Mouse (Mus musculus) E14TG2a.4 (cell line): ENCODE data around the gene Serpine3.
A peak's percentile ranks its signal among the peaks of the same experiment; 100 is the strongest.

Source experiments
- H3K27me3 ChIP-seq: 2 replicates; pipeline ENCODE4 v1.6.1; 2014; ENCODE audit warnings: low read length, control low read depth; ENCODE audit not compliant: insufficient read depth
- H3K36me3 ChIP-seq: 2 replicates; pipeline ENCODE4 v1.6.1; 2014; ENCODE audit warnings: low read length, control low read depth; ENCODE audit not compliant: insufficient read depth
- H3K4me1 ChIP-seq: replicated peaks from 2 replicates; pipeline ENCODE4 v1.6.1; 2014; ENCODE audit warnings: low read depth, low read length, control low read depth
- H3K4me3 ChIP-seq: replicated peaks from 2 replicates; pipeline ENCODE4 v1.5.1; 2014; ENCODE audit warnings: mild to moderate bottlenecking, low read length
- H3K9me3 ChIP-seq: 2 replicates; pipeline ENCODE4 v1.6.1; 2014; ENCODE audit warnings: low read length, control low read depth
- CTCF ChIP-seq: conservative IDR thresholded peaks from 2 replicates; pipeline ENCODE4 v1.5.1; 2014; ENCODE audit warnings: low read length
- NANOG ChIP-seq: IDR thresholded peaks from 2 replicates; pipeline ENCODE4 v1.6.1; 2014; ENCODE audit warnings: borderline replicate concordance, low read length, mixed read lengths
- POU5F1 ChIP-seq: IDR thresholded peaks from 2 replicates; pipeline ENCODE4 v1.6.1; 2014; ENCODE audit warnings: low read length, borderline replicate concordance

Serpine3 gene

DNA sequence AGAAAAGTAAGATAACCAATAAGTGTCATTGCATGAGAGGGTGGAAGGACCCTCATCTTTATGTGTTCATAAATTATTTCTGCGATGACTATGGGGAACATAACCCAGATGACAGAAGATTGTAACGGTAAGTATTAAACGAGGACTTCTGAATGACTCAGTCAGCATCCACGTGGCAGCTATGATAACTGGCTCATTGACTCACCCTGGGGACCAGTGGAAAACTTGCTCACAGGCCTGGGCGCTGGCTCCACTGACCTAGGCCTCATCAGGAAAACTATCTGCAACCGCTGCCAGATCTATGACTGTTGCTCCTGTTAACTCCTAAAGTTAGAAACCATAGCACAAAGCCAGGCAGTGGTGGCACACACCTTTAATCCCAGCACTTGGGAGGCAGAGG is 15.1 kb upstream of the Serpine3 start:
- Histone ChIP-seq H3K4me3 (no peak overlapping the region), H3K9me3 (no peaks in the 10 kb centered on the region), H3K36me3 (no peaks in the 10 kb centered on the region), H3K27me3 (no peaks in the 10 kb centered on the region), H3K4me1 (no peaks in the 10 kb centered on the region)
- TF ChIP-seq NANOG (no peak), POU5F1 (no peak), CTCF (no peak)

DNA sequence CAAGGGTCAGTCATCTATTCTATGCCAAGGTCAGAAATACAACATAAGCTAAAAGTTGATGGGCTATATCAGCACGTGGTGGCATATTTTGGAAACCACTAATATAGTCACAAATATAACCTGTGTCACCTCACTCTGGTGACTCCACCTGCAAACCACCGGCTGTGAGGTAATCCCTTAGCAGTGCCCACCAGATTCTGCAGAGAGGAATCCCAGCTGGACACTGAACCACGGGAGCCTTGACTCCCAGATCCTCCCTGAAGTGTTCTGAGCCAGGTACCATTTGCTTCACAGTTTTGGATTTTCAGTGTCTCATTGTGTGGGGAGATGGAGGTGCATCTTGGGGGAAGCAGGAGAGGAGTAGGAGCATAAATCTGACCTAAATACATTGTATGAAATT is 13.1 kb upstream of the Serpine3 start:
- no peak for TF ChIP-seq NANOG
- no peak for TF ChIP-seq POU5F1
- no peak for TF ChIP-seq CTCF
- Histone ChIP-seq H3K9me3 (no peaks in the 10 kb centered on the region), H3K4me3 (no peak overlapping the region), H3K27me3 (no peaks in the 10 kb centered on the region), H3K4me1 (no peaks in the 10 kb centered on the region), H3K36me3 (no peaks in the 10 kb centered on the region)

DNA sequence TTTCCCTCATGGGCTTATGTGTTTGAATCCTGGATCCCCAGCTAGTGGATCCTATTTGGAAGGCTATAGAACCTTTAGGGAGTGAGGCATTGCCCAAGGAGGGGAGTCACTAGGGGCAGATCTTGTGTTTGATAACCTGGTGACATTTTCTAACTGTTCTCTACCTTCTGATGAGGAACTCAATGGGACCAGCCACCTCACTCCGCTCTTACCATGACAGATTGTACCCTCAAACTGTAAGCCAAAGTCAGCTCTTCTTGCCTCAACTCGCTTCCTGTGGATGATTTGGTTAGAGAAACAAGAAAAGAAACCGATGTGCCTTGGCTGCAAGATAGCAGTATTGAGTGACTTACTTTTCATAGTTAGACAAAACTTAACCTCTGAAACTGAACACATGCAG is 11.7 kb upstream of the Serpine3 start:
- Histone ChIP-seq H3K4me1 (no peaks in the 10 kb centered on the region), H3K36me3 (no peaks in the 10 kb centered on the region), H3K9me3 (no peaks in the 10 kb centered on the region), H3K4me3 (no peak overlapping the region), H3K27me3 (no peaks in the 10 kb centered on the region)
- TF ChIP-seq CTCF (no peak), POU5F1 (no peak)

DNA sequence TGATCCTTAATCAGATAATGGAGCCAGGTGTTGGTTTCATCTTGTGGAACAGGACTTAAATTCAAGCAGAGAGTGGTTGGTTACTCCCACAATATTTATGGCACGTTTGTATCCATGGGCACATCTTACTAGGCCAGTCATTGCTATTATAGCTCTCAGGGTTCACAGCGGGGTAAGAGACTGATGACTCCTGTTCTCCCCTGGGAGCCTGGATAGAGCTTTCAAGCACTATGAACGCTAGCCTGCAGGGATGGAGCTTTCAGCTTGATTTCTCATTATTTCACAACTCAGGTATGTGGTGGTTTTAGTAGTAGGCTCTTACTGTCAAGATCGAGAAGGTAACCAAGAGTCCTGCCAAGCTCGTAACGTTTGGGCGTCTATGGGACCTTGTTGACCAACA is 7.5 kb upstream of the Serpine3 start:
- H3K9me3 ChIP-seq, result no peaks in the 10 kb centered on the region
- TF ChIP-seq NANOG (no peak), POU5F1 (no peak), CTCF (no peak)

DNA sequence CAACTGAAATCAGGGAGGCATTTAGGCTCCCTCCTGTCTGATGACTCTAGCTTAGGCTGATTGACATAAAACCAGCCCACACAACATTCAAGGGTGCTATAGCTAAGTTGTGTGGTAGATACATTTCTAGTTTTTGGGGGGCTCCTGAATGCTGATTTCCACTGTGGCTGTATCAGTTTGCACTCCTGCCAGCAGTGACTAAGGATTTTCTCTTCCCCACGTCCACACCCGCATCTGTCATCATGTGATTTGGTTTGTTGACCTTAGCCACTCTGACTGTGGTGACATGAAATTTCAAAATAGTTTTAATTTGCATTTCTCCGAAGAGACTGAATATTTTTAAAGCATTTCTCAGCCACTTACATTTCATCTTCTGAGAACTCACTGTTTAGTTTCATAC is 6.0 kb upstream of the Serpine3 start:
- TF ChIP-seq POU5F1, result no peak
- no peak for TF ChIP-seq CTCF
- TF ChIP-seq NANOG, result no peak

More for the DNA sequence above, 7.5 kb upstream of the Serpine3 start:
- Histone ChIP-seq H3K36me3 (no peaks in the 10 kb centered on the region), H3K4me1 (no peaks in the 10 kb centered on the region), H3K4me3 (no peak overlapping the region), H3K27me3 (no peaks in the 10 kb centered on the region)

DNA sequence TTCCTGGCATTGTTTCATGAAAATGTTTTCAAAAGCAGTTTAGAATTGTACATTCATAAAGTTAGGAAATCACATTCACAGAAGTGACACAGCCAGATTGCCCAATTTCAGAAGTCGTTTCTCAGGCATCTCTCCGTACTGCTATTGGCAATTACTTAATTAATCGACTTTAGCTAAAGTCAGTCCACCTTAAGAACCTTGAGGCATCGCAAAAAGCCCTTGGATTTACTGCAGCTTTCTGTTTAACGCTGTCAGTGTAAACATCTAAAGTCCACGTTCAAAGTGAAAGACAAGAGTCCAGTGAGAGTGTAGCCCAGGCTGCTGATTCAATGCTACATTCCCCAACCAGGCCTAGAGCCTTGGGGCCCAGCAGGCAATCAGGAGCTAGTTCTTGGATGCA is 1.1 kb upstream of the Serpine3 start:
- Histone ChIP-seq H3K27me3 (0 out of 2 replicates have a peak, but pooled peaks cover 4% of the 10 kb centered on the region), H3K4me3 (no peak overlapping the region), H3K4me1 (peaks cover 8% of the 10 kb centered on the region), H3K36me3 (no peaks in the 10 kb centered on the region), H3K9me3 (no peaks in the 10 kb centered on the region)
- no peak for TF ChIP-seq CTCF
- TF ChIP-seq NANOG, result no peak
- no peak for TF ChIP-seq POU5F1

More for the DNA sequence above, 6.0 kb upstream of the Serpine3 start:
- no peaks in the 10 kb centered on the region for H3K36me3 ChIP-seq
- H3K4me1 ChIP-seq, result no peaks in the 10 kb centered on the region
- H3K9me3 ChIP-seq, result no peaks in the 10 kb centered on the region
- no peak overlapping the region for H3K4me3 ChIP-seq
- H3K27me3 ChIP-seq, result no peaks in the 10 kb centered on the region

DNA sequence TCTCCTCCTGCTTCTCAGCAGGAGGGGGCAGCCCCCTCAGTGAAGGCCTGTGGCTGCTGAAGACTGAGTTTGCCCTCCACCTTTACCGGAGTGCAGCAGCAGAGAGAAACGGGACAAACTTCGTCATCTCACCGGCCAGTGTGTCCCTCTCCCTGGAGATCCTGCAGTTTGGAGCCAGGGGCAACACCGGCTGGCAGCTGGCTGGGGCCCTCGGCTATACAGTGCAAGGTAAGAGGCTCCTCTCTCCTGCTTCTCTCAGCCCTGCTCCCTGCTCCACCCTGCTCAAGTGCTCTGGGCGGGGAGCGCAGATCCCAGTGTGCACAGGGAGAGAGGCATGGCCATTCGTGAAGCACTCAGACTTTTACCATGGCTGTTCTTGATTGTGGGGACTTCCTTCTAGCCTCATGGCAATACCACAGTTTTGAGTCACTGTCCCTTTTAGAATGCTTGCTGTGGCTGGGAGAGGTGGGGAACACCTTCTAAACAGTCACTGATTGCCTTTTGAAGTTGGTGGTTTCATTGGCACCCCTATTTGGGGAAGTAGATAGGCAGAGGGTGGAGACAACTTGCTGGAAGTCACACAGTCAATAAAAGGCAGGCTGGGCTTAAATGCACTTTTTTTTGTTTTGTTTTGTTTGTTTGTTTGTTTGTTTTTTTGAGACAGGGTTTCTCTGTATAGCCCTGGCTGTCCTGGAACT is 1.7 kb downstream of the Serpine3 start:
- no peaks in the 10 kb centered on the region for H3K9me3 ChIP-seq
- TF ChIP-seq POU5F1 (no peak), NANOG (no peak), CTCF (no peak)
- peak overlapping the region; percentile 49 for H3K4me3 ChIP-seq
- H3K36me3 ChIP-seq, result no peaks in the 10 kb centered on the region
- H3K27me3 ChIP-seq, result 0 out of 2 replicates have a peak, but pooled peaks cover 4% of the 10 kb centered on the region
- peaks cover 8% of the 10 kb centered on the region for H3K4me1 ChIP-seq

DNA sequence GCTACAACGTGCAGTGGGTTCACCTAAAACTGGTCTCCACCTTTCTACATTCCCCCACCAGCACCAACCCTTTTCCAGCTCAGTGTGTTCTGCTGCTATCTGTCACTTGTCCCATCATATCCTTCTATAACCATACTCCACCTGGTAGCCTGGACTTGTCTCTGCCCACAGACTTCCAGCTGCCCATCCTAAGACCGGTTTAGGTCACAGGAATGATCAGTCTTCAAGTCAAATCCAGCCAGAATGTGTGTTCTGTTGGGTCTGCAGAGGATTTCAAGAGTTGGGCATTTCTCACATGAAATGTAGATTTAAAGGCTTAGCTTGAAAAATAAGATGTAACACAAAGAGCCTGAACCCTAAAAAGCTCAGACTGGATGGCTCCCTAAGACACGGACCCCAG is 10.2 kb downstream of the Serpine3 start:
- Histone ChIP-seq H3K36me3 (no peaks in the 10 kb centered on the region), H3K4me1 (no peaks in the 10 kb centered on the region), H3K4me3 (no peak overlapping the region), H3K27me3 (no peaks in the 10 kb centered on the region), H3K9me3 (peaks cover 16% of the 10 kb centered on the region)
- TF ChIP-seq NANOG, result no peak
- no peak for TF ChIP-seq POU5F1
- no peak for TF ChIP-seq CTCF

DNA sequence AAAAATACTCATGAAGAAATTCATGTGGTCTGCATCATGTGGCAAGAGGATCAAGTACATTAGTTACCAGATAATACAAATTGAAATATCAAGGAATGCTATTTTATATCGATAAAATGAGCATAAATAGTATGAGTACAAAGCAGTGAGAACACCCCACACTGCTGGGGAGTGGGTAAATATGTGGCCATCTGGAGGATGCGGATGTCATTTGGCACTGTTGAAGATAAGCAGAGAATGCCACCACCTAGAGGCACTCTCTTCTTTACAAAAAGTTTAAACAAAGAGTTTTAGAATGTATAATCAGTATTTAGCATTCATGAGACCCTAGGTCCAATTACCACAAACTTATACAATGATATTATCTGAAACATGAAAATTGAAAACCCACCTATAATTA is 54.7 kb downstream of the Serpine3 start:
- Histone ChIP-seq H3K27me3 (no peaks in the 10 kb centered on the region), H3K4me3 (no peak overlapping the region), H3K9me3 (no peaks in the 10 kb centered on the region), H3K4me1 (0 out of 2 replicates have a peak, but pooled peaks cover 3% of the 10 kb centered on the region), H3K36me3 (peaks cover 44% of the 10 kb centered on the region)
- TF ChIP-seq NANOG, result no peak
- TF ChIP-seq POU5F1, result no peak
